Mouse (Mus musculus): ENCODE results near the gene Zfp949.
"Not testable (repeated sequence)": the region's sequence is repeated elsewhere in the genome, so short reads cannot be mapped to it uniquely, and the experiment has no call there.

DNA sequence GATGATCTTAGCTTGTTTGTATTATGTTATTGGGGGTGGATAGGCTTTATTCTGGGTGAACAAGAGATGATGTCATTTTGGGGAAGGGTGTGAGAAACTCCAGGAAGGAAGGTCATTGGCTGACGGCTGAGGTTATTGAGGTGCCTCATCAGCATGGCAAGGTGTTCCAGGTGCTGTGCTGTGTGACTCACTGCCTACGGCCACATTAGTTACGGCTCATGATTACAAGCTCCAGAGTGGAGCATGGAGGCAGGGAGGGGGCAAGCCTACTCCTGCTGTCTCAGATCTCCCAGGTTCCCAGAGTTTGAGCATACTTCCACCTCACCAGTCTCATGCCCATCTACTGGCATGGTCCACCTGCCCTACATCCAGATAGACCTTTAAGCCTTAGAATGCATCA lies 22.7 kb downstream of the Zfp949 start:
- not testable (repeated sequence) for TF ChIP-seq CTCF (IDR thresholded peaks at IDR 0.05; ENCODE audit: low read depth); EP300 (optimal IDR thresholded peaks at IDR 0.05)
